Mouse (Mus musculus): ENCODE results near the gene Zc3h7b.
"Not testable (repeated sequence)": the region's sequence is repeated elsewhere in the genome, so short reads cannot be mapped to it uniquely, and the experiment has no call there.

The Zc3h7b gene

DNA sequence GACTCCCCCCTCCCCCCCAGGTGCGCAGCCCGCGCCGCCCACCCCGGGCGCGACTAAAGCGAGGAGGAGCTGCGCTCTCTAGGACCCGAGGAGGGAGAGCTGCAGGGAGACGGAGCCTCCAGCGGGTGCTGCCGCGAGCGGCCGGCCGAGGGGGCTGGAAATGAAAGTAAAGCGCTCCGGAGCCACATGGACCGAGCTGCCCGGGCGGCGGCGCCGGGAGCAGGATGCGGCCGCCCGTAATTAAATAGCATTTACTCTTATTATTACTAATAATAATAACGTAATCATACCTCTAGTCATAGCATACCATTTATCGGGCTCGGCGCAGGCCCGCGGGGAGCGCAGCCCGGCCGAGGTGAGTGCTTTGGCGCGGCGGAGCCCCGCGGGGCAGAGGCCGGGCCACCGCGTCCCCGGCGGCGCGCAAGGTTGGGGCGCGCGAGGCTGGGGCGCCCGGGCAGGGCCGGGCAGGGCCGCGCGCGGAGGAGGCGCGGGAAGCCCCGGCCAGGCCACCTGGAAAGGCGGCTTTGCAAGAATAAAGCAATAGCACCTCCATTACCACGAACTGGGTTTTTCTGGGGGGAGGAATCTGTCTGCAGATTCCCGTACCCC lies at the start of gene Zc3h7b, which contains the start of gene Rangap1:
Zc3h7b (plus strand) TSS at position 66 of the 609 bp plus-strand sequence.
Rangap1 (minus strand) TSS at position 539 of the 609 bp plus-strand sequence.
- DNase-seq (ENCODE audit: low read depth, low spot score), result no peak

DNA sequence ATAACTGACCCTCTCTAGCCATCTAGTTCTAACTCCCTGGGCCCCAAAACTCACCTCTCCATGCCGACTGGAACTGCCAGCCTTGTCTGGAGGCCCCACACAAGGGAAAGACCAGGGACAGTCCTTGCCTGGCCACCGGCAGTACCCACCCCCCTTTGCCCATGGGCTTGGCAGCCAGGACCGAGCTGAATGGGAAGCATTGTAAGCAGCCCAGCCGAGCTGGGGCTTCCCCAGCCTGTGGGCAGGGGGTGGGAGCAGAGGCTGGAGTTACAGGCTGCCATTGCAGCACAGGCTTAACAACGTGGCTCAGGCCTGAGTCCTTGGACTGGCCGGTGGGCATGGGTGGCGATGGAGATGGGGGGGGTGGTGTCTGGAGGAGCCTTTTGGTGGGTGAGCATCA lies 47.7 kb upstream of the Zc3h7b start, which contains the start of gene Chadl:
Chadl (minus strand) TSS at position 113 of the 400 bp plus-strand sequence.
- no peak for DNase-seq (ENCODE audit: low read depth, low spot score)

DNA sequence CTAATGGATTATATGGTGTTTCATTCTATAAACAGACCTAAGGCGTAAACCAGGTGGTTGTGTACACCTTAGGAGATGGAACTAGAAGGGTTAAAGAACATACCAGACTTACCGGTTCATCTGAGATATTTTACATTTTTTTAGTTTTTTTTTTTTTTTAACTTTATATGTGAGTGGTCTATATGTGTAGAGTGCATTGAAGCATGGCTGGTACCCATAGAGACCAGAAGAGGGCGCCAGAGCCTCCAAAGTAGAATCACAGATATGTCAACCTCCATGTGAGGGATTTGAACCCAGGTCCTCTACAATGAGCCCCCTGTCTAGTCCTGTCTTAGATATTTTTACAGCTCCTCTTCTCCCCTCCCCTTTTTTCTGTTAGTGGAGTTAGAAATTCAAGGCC lies 47.0 kb upstream of the Zc3h7b start:
- peak; percentile 44 for DNase-seq (ENCODE audit: low read depth, low spot score)

DNA sequence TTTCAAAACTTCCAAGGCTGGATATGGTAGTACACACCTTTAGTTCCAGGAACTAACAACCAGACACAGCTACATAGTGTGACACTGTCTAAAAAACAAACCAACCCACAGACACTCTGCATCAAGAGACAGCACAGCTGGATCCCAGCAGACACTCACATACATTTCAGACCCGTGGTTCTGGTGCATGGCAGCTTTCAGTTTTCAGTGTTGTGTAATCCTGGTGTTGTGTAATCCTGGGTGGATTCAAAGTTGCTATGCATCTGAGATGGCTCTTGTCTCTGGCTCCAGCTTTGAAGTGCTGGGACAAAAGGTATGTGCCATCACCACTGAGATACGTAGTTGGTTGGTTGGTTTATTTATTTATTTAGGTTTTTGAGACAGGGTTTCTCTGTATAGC lies 46.3 kb upstream of the Zc3h7b start:
- DNase-seq (ENCODE audit: low read depth, low spot score), result no peak

DNA sequence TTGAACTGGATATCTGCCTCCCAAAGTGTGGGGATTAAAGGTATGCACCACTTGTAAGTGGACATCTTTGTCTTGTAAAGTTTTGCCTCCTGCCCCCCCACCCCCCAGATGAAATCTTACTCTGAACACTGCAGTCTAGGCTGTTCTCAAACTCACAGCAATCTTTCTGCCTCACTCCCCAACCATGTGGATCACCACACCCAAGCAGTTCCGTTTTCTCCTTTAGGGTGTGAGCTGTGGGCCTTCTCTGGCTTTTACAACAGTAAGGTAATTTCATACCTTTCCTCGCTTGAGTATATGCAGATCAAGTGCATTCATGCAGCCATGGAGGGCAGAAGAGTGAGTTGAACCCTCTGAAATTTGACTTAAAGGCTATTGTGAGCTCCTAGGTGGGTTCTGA lies 44.7 kb upstream of the Zc3h7b start:
- no peak for DNase-seq (ENCODE audit: low read depth, low spot score)

DNA sequence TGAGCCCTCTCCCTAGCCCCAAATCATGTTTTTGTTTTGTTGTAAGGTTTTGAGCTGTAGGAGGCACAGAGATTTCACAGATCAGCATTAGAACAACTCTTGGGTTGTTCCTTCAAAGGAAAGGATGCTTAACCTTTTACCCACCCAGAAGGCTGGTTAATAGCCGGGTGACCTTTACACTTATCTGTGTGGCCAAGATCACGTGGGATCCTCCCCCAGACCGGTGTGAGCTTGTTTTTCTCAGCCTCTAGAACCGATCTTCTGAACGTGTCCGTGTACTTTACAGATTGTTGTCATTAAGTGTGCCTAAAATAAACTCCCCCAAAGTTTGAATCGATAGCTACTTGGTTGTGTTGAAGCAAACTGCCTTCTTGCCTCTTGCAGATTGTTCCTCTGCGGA lies 44.3 kb upstream of the Zc3h7b start:
- no peak for DNase-seq (ENCODE audit: low read depth, low spot score)

DNA sequence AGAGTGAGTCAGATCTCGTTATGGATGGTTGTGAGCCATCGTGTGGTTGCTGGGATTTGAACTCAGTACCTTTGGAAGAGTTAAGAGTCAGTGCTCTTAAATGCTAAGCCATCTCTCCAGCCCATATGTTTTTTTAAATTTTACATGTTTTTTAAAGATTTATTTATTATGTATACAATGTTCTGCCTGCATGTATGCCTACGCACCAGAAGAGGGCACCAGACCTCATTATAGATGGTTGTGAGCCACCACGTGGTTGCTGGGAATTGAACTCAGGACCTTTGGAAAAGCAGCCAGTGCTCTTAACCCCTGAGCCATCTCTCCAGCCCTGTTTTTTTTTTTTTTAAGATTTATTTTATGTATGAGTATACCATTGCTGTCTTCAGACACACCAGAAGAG lies 43.5 kb upstream of the Zc3h7b start:
- DNase-seq (ENCODE audit: low read depth, low spot score), result not testable (repeated sequence)

DNA sequence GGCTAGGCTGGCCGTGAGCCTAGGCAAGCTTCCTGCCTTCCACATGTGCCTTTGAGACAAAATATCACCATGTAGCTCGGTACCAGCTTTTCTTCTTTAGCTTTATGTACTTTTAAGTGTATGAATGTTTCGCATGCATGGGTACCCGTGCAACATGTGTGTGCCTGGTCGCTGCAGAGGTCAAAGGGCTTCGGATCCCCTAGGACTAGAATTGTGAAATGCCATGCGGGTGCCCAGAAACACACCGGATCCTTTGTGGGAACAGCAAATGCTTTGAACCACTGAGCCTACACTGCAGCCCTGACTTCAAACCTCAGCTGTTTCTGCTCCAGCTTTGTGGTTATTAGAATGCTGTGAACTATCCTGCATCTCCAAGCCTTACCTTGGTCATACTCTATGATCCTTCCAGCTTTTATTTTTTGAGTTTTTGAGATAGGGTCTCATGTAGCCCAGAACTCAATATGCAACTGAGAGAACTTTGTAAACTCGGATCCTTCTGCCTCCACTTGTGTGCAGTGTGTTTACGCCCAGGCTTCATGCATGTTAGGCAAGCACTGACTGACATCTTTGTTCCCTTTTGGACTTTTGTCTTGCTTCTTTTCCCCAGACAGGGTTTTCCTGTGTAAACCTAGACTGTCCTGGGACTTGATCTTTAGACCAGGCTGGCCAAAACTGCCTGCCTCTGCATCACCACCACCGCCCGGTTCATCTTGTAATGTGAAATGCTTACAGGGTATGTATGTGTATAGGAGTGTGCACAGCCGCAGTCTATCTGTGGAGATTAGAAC lies 42.4 kb upstream of the Zc3h7b start:
- DNase-seq (ENCODE audit: low read depth, low spot score), result no peak

DNA sequence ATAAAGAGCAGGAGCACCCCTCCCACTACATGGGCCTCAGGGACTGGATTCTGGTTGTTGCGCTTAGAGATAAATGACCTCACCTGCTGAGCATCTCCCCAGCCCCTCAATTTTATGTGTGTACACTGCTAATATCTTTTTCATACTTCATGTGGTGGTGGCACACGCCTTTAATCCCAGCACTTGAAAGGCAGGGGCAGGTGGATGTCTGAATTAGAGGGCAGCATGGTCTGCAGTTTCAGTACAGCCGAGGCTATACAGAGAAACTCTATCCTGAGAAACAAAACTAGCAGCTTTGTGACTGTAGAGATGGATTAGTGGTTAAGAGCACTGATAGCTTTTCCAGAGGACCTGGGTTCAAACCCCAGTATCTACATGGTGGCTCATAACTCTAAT lies 41.8 kb upstream of the Zc3h7b start:
- no peak for DNase-seq (ENCODE audit: low read depth, low spot score)

DNA sequence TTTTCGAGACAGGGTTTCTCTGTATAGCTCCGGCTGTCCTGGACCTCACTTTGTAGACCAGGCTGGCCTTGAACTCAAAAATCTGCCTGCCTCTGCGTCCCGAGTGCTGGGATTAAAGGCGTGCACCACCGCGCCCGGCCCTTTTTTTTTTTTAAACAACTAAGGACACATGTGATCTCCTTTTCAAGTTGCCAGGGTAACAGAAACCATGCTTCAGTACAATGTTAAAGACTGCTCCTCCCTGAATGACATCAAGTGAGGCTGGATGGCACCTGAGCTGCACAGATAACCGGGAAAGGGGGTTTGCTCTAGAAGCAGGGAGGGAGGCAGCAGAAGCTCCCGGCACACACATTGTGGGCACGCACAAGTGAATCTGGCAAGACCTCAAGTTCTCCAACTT lies 35.9 kb upstream of the Zc3h7b start:
- DNase-seq (ENCODE audit: low read depth, low spot score), result no peak

DNA sequence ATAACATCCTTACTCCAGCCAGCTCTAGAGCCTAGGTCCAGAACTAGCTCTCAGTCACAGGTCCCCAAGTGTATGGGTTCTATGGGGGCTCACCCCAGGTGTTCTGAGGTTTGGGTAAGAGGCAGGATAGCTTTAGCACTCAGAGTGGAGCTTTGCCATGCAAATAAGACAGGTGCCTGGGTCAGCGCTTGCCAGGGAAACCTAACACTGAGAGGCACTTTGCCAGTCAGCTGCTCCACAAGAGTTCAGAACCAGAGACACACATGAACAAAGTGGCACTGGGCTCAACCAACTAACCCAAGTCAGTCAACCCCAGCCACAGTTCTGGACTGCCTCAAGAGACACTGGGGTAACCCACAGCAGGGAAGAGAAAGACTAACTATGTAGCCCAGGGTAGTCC lies 35.2 kb upstream of the Zc3h7b start:
- DNase-seq (ENCODE audit: low read depth, low spot score), result no peak

DNA sequence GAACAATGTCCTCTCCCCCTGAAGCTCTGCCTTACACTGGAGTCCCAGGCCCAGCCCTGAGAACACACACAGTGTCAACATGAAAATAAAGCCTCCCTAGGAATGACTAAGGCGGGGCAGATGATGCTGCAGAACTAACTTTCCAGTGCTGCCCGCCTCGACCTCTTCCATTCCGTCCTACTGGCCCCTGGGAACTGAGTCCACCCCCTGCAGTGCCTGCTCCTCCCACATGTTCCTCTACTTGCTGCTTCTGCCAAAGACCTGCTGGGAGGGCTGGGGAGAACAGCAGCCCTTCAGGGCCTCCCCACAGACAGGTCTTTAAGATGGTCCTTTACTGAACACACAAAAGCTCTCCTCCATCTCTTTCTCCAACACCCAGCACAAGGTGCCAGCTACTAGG lies 34.1 kb upstream of the Zc3h7b start:
- DNase-seq (ENCODE audit: low read depth, low spot score), result no peak

DNA sequence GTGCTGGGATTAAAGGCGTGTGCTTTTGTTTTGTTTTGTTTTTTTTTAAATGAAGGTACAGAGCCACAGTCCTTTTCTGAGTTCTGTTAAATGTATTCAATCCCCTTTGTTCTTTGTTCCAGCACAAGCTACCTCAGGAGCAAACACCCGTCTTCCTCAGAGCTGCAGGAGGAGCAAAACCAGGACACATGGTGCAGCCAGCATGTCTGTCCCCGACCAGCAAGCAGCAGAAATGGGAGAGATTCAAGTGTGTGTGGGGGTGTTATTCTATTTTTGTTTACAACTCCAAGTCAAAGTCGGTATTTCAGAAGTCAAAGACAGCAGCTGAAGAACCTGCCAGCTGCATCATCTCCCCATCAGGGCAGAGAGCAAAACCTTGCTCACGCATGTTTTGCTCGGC lies 31.1 kb upstream of the Zc3h7b start:
- DNase-seq (ENCODE audit: low read depth, low spot score), result no peak

DNA sequence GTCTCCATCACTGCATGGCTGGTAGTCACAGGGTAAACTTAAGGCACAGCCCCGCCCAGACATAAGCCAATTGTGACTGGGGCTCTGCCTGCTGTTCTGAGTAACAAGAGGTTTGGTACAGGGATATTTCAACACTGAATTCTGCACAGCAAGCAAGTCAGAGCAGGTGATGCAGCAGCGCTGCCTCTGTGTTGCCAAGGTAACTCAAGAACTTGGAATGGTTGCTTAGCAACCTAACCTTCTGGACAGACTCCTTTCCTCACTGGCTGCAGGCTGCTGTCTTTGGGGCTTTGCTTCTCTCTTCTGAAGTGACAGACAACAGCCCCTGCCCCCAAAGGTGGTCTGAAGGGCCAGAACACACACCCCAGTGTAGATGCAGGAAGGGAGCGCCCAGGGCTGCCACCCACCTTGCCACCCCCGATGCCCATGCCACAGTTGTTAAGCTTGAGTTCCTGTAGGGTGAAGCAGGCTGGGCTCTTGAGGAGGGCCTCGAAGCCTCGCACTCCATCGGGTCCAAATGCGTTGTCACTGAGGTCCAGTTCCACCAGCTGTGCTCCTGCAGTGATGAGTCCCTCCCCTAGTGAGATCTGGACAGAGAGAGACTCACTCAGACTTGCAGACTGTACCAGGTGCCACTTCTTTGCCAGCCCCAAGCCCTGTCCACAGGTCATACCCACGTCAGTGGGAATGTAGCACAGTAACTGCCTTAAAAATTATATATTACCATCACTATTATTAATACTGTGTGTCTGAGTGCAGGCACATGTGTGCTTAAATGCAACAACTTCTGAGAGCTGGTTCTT lies 26.3 kb upstream of the Zc3h7b start:
- no peak for DNase-seq (ENCODE audit: low read depth, low spot score)

DNA sequence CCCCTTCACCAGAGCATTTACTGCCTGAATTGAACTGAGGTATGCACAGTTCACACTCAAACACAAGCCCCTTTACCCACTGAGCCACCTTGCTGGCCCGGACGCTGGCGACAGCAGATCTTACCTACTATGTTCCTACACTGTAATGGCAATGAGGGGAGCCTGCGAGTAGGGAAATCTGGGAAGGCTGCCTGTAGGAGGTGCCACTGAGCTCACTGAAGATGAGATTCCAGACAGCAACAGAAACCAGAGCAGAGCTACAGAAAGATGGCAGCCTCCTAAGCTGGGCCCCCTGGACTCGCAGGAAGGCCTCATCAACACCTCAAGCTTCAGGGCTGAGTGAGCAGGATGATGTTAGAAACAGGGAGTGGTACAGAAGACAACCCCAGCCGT lies 25.7 kb upstream of the Zc3h7b start:
- no peak for DNase-seq (ENCODE audit: low read depth, low spot score)

DNA sequence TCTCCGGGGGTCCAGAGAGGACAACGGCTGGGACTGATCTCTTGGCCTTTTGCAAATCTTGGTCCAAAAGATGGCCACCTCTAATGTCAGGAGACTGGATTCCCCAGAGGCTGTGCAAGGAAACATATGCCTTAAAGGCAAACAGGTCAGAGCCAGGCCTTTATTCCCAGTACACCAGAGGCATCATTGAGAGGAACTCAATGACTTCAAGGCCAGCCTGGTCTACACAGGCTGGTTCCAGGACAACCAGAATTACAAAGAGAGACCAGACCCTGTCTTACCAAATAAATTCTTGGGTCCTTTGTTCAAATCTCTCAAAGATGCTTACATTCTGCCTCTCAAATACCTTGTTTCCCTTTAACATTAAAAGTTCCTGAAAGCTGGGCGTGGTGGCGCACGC lies 22.5 kb upstream of the Zc3h7b start:
- no peak for DNase-seq (ENCODE audit: low read depth, low spot score)

DNA sequence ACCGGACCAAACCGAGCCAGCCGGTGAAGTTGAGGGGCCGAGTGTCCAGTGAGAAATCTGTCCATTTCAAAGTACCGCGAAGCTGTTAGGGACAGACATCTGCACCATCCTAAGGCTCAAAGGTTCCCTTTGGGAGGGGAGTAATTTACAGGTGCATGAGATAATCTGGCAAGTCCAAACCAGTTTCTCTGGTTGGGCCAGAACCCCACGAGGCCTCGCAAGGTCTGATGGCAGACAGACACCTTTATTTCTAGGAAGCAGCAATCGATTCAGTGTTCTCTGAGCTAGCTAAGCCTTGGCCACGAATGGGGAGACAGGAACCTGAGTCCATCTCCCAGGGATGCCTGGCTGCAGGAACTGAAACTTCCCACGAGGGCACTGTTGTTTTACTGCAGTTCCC lies 21.2 kb upstream of the Zc3h7b start:
- DNase-seq (ENCODE audit: low read depth, low spot score), result no peak

DNA sequence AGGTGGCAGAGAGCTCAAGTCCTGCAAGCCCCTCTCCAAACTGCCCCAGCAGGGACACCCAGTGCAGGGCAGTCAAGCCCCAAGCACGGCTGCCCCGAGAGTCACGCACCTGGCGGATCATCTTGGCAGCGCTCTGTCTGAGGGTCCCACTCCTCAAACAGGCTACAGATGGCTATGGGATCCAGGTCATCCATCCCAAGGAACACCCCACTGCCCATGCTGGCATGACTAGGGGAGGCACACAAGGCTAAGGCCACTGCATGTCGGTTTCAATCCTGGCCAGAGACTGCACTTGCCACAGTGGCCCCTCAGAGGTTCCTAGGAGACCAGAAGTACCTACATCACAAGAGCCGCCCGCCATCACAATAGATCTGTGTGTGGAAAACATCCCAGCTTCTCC lies 18.9 kb upstream of the Zc3h7b start:
- DNase-seq (ENCODE audit: low read depth, low spot score), result no peak

DNA sequence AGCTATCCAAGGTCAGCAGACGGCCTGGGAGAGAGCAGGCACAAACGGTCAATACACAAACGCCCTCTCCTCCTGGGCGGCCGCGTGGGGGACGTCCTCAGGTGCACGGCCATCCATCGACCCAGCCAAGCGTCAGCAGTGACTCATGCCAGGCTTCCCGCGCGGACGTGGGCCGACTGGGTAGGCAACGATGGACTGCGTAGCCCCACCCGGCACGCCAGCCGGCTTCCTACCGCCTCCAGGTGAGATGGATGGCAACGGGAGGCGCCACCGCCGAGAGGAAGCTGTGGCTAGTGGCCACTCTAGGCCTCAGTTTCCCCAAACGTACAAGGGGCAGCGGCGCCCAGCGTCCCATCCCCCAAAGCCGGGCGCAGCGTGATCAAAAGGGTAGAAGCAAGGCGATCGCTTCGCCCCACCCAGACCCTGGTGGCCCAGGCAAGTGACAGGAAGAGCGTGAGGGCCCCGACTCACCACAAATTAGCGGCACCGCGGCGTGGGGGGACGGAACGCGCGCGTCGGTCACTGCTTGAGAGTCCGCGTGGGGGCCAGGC lies 15.5 kb upstream of the Zc3h7b start:
- DNase-seq (ENCODE audit: low read depth, low spot score), result no peak

DNA sequence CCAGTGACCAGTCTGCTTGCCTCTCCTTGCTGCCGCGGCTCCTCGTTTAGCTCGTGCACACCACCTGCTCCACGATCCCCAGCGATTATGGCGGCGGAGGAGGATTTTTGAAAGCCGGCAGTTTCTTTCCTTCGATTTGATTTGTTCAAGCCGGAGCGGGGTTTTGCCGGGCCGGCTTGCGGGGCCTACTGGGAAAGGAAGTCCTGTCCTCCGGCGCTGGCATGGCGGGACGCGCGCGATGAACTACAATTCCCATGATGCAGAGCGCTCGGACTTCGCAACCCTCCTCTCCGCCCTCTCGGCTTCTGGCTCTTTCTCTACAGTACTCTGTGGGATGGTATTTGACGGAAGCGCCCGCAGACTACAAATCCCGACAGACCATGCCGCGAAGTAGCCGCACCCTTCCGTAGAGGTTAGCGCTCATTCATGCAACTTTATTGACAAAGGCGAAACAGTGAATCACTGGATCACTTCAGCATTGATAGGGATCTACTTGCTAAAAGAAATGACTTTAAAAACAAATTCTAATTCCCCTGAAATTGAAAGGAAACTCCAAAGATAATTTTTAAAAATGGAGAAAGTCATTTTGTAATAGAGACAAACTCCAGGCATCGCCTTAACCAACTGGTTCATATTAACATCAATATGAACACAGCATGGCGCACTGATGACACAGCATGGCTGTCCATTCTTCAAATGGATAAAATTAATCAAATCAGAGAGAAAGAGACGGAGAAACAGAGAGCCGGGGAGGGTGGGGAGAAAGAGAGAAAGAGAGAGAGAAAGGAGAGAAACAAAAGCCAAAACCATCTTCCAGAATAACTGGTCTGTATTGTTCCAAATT lies 14.8 kb upstream of the Zc3h7b start:
- peak; percentile 95 for DNase-seq (ENCODE audit: low read depth, low spot score)

DNA sequence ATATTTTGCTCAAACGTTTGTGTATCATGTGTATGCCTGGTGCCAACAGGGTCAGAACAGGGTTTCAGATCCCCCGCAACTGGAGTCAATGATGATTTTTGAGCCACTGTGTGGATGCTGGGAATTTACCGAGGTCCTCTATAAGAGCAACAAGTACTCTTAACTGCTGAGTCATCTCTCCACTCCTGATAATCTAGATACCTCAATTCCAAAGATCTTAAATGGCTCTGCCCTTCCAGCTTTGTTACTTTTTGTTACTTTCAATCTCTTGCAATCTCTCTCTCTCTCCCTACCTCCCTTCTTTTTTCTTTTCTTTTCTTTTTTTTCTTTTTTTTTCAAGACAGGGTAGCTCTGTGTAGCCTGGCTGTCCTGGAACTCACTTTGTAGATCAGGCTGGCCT lies 9.8 kb upstream of the Zc3h7b start:
- DNase-seq (ENCODE audit: low read depth, low spot score), result no peak
